Mouse (Mus musculus): Measurements from ENCODE around the gene Fgf15.

Gene Fgf15

GRCm38 (mm10) chr7:144896294-144897218, at the start of gene Fgf15:
Gene Fgf15, plus strand, starts transcription at chr7:144896531.
- no peak for ATAC-seq (ENCODE audit: low TSS enrichment)

- no peak for ATAC-seq (ENCODE audit: low TSS enrichment)
These were observed 49.3 kb upstream of the Fgf15 start, which contains the start of gene Fgf4 for GRCm38 (mm10) chr7:144847067-144847466. Gene Fgf4, plus strand, starts transcription at chr7:144847367.

GRCm38 (mm10) chr7:144851321-144851720, 45.0 kb upstream of the Fgf15 start:
- no peak for ATAC-seq (ENCODE audit: low TSS enrichment)

GRCm38 (mm10) chr7:144854966-144855365, 41.4 kb upstream of the Fgf15 start:
- no peak for ATAC-seq (ENCODE audit: low TSS enrichment)

GRCm38 (mm10) chr7:144857158-144857557, 39.2 kb upstream of the Fgf15 start:
- ATAC-seq (ENCODE audit: low TSS enrichment) = no peak

GRCm38 (mm10) chr7:144857826-144858342, 38.4 kb upstream of the Fgf15 start:
- no peak for ATAC-seq (ENCODE audit: low TSS enrichment)

- no peak for ATAC-seq (ENCODE audit: low TSS enrichment)
These were observed 37.6 kb upstream of the Fgf15 start for GRCm38 (mm10) chr7:144858702-144859101.

GRCm38 (mm10) chr7:144861056-144861768, 35.1 kb upstream of the Fgf15 start:
- no peak for ATAC-seq (ENCODE audit: low TSS enrichment)

- ATAC-seq (ENCODE audit: low TSS enrichment) = no peak
These were observed 34.6 kb upstream of the Fgf15 start for GRCm38 (mm10) chr7:144861769-144862070.

GRCm38 (mm10) chr7:144862126-144862525, 34.2 kb upstream of the Fgf15 start:
- ATAC-seq (ENCODE audit: low TSS enrichment) = no peak

- ATAC-seq (ENCODE audit: low TSS enrichment) = no peak
These were observed 33.6 kb upstream of the Fgf15 start for GRCm38 (mm10) chr7:144862712-144863111.

GRCm38 (mm10) chr7:144863196-144863595, 33.1 kb upstream of the Fgf15 start:
- ATAC-seq (ENCODE audit: low TSS enrichment) = no peak

GRCm38 (mm10) chr7:144864160-144864670, 32.1 kb upstream of the Fgf15 start:
- no peak for ATAC-seq (ENCODE audit: low TSS enrichment)

- no peak for ATAC-seq (ENCODE audit: low TSS enrichment)
These were observed 29.2 kb upstream of the Fgf15 start for GRCm38 (mm10) chr7:144867161-144867560.

GRCm38 (mm10) chr7:144867602-144868001, 28.7 kb upstream of the Fgf15 start:
- no peak for ATAC-seq (ENCODE audit: low TSS enrichment)

GRCm38 (mm10) chr7:144872420-144872819, 23.9 kb upstream of the Fgf15 start:
- ATAC-seq (ENCODE audit: low TSS enrichment) = no peak

GRCm38 (mm10) chr7:144873160-144873559, 23.2 kb upstream of the Fgf15 start:
- ATAC-seq (ENCODE audit: low TSS enrichment) = no peak

- ATAC-seq (ENCODE audit: low TSS enrichment) = no peak
These were observed 22.1 kb upstream of the Fgf15 start for GRCm38 (mm10) chr7:144874226-144874625.

GRCm38 (mm10) chr7:144878401-144878800, 17.9 kb upstream of the Fgf15 start:
- no peak for ATAC-seq (ENCODE audit: low TSS enrichment)

- ATAC-seq (ENCODE audit: low TSS enrichment) = no peak
These were observed 13.2 kb upstream of the Fgf15 start for GRCm38 (mm10) chr7:144883106-144883505.

GRCm38 (mm10) chr7:144887672-144888071, 8.7 kb upstream of the Fgf15 start:
- no peak for ATAC-seq (ENCODE audit: low TSS enrichment)

- no peak for ATAC-seq (ENCODE audit: low TSS enrichment)
These were observed 7.6 kb upstream of the Fgf15 start for GRCm38 (mm10) chr7:144888564-144889299.
